In the genomic region with DNA sequence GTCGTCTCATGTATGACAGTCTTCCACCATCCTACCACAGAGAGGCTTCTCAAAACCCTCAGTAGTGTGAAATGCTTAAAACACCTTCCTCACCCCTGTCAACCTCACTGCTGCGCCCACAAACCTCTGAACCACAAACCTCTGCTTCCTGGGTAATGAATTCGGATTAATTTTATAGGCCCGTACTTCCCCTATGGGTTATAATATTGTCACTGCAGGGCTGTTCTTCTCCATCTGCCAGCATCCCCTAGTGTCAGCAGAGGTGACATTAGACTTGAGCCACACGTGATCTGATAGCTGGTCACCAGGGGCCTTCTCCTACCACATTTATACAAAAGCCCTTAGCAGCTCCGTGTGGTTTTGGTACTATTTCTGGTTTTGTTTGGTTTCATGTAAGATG, we compare ENCODE assay signal across 12 mouse cellular contexts.
"Had no signal": no experiment of that assay in that cellular context is flagged by ENCODE, and none has a peak within 500 bp of the region (broad histone marks: within the 10 kb centered on the region; RNA-seq: fewer than 3 reads in every experiment).

No protein-coding gene starts in this region.

- ATAC-seq: liver, postnatal 0 days; lung, postnatal 0 days had no signal

- DNase-seq: liver, postnatal 0 days; lung, adult 2 months; midbrain, embryonic 14.5 days; retina, postnatal 1 day; right cerebral cortex, adult 18-20 months; right cerebral cortex, postnatal 25 days; right cerebral cortex, postnatal 4 days; spleen, adult 18-20 months; thymus, adult 2 months; thymus, postnatal 25 days; thymus, postnatal 4 days had no signal
